Mouse (Mus musculus) liver, embryonic 14.5 days (tissue): ENCODE measurements around the gene Olfr799. TPM values are rescaled to one million over a fixed set of nuclear protein-coding genes. Genes with fewer than 3 reads are reported as not detected.

Source experiments
- ATAC-seq: fragments of 200-750 bp; cut with Nextera tagmentation; 2 replicates; pipeline ENCODE4 v1.8.0; 2017; ENCODE audit warnings: moderate number of reproducible peaks, mild to moderate bottlenecking, moderate library complexity; ENCODE audit not compliant: insufficient read depth
- DNase-seq, 3 experiments: peaks; one replicate each; pipeline ENCODE4 v3.0.0-alpha.2; 2012 to 2013; ENCODE audit warnings: low read depth in 3 of 3, low spot score in 3 of 3
- H3K27ac ChIP-seq: fragments of 300-500 bp; sonication (generic); 2 replicates; pipeline ENCODE4 v1.5.1; 2014; ENCODE audit warnings: moderate library complexity, mild to moderate bottlenecking, control low read depth, inconsistent platforms
- H3K27me3 ChIP-seq: fragments of 300-500 bp; sonication (generic); 2 replicates; pipeline ENCODE4 v1.6.1; 2014; ENCODE audit warnings: mild to moderate bottlenecking, low read length, moderate library complexity; ENCODE audit not compliant: control insufficient read depth, insufficient read depth
- H3K36me3 ChIP-seq: fragments of 300-500 bp; sonication (generic); replicated peaks from 2 replicates; pipeline ENCODE4 v1.6.1; 2014; ENCODE audit warnings: low read depth; ENCODE audit not compliant: control insufficient read depth, insufficient read depth
- H3K4me1 ChIP-seq, 2 experiments: fragments of 200-500 bp in 1 of 2; fragments of 300-500 bp in 1 of 2; sonication (generic) in 1 of 2; replicated peaks; 2 replicates each; pipeline ENCODE4 v1.6.1; 2012 to 2014; ENCODE audit warnings: antibody characterized with exemption in 1 of 2, inconsistent platforms in 1 of 2, low read length in 1 of 2; ENCODE audit not compliant: control insufficient read depth in 2 of 2, insufficient read depth in 2 of 2
- H3K4me2 ChIP-seq: fragments of 300-500 bp; sonication (generic); 2 replicates; pipeline ENCODE4 v1.6.1; 2014; ENCODE audit warnings: low read depth, mild to moderate bottlenecking, control low read depth, moderate library complexity
- H3K4me3 ChIP-seq, 2 experiments: fragments of 200-500 bp in 1 of 2; fragments of 300-500 bp in 1 of 2; sonication (generic) in 1 of 2; 2 replicates each; pipeline ENCODE4 v1.5.1; 2012 to 2014; ENCODE audit warnings: low read depth in 2 of 2, low read length in 2 of 2, mild to moderate bottlenecking in 2 of 2, control low read depth in 1 of 2, inconsistent platforms in 1 of 2, moderate library complexity in 1 of 2; ENCODE audit not compliant: insufficient read depth in 1 of 2
- H3K9ac ChIP-seq: fragments of 300-500 bp; sonication (generic); replicated peaks from 2 replicates; pipeline ENCODE4 v1.6.1; 2014; ENCODE audit warnings: mild to moderate bottlenecking, control low read depth, moderate library complexity
- H3K9me3 ChIP-seq: fragments of 300-500 bp; sonication (generic); 2 replicates; pipeline ENCODE4 v1.6.1; 2016; ENCODE audit warnings: low read length, mixed read lengths; ENCODE audit not compliant: control insufficient read depth
- CTCF ChIP-seq: IDR thresholded peaks from 2 replicates; pipeline ENCODE4 v1.5.1; 2016; ENCODE audit warnings: antibody characterized with exemption, low read depth, control low read depth
- EP300 ChIP-seq: IDR thresholded peaks from 2 replicates; pipeline ENCODE4 v1.6.1; 2016; ENCODE audit warnings: antibody characterized with exemption, low read depth
- WGBS: fragments of 180-500 bp; shearing (Covaris S2); extraction: QIAGEN DNeasy Blood & Tissue Kit; methylation state at CpG from one replicate; pipeline ENCODE4 v1.1.7; 2014; ENCODE audit not compliant: insufficient replicate concordance; 5-methylcytosine and 5-hydroxymethylcytosine counted together
- polyA plus RNA-seq, 2 experiments: library from polyadenylated mRNA; depleted of rRNA in 1 of 2; stranded (reverse) in 1 of 2; unstranded in 1 of 2; fragments of >200 nt; fragmentation: Nextera tagmentation in 1 of 2; extraction: Ambion mirVana in 1 of 2; gene quantifications; 2 replicates each; pipeline versions ENCODE4 v1.2.1 to v1.2.3; 2012 to 2014

Gene Olfr799
- not detected in 2 replicates for polyA plus RNA-seq (2012; rRNA removed)
- not detected in 2 replicates for polyA plus RNA-seq (2014; fragmentation: Nextera tagmentation; extraction: Ambion mirVana)

DNA sequence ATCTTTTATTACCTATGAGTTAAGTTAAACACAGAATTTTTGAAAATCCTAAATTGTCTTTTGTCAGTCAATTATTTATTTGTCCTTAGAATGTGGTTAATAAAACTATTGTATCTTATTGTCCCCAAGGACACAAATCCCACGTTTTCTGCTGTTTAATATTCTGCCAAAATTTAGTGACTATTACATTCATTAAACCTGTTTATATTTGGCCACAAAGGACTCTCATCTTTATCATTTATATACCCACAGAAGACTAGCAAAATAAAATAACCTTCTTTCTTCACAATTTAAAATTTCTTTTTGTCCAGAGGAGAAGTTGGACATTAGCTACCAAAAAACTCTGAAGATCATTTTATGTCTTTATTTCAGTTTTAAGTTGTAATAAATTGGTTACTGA, at the start of gene Olfr799:
Gene Olfr799, plus strand, starts transcription at position 301 of the 400 bp plus-strand sequence.
- Histone ChIP-seq H3K4me2 (no peak within 1 kb of the TSS), H3K27me3 (no peaks in the 10 kb centered on the region), H3K4me3 (no peak within 1 kb of the TSS), H3K36me3 (no peaks in the 10 kb centered on the region), H3K27ac (no peak within 1 kb of the TSS), H3K9me3 (no peaks in the 10 kb centered on the region), H3K4me1 (no peaks in the 10 kb centered on the region), H3K9ac (no peak within 1 kb of the TSS)
- ATAC-seq (no peak), DNase-seq (no peak)
- 15% methylated on average over 1 of the region's 1 CpGs for WGBS
- no peak for TF ChIP-seq CTCF
- no peak for TF ChIP-seq EP300

DNA sequence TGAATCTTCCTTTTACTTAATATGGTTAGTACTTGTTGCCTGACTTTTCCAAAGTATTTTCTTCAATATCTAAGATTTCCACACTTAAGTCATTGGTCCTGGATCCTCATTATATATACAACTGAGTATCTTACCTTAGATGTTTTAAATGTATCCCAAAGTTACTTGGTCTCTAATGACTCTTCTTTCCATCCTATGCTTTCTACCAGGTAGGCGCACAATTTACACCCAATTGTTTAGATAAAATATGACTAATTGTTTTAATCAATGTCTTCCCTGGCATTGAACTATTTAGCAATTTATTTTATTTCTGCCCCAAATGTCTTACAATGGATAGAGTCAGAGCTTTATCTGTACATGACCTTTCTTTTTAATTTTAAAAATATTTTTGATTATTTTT, 24.8 kb upstream of the Olfr799 start, which contains the start of gene Olfr796:
Gene Olfr796, minus strand, starts transcription at position 101 of the 400 bp plus-strand sequence.
- H3K4me2 ChIP-seq = no peak within 1 kb of the TSS
- WGBS = 55% methylated on average over 1 of the region's 1 CpGs
- no peaks in the 10 kb centered on the region for H3K27me3 ChIP-seq
- DNase-seq (no peak), ATAC-seq (no peak)
- H3K9ac ChIP-seq = no peak within 1 kb of the TSS
- H3K27ac ChIP-seq = no peak within 1 kb of the TSS
- no peaks in the 10 kb centered on the region for H3K9me3 ChIP-seq
- no peaks in the 10 kb centered on the region for H3K36me3 ChIP-seq
- no peak within 1 kb of the TSS for H3K4me3 ChIP-seq
- H3K4me1 ChIP-seq = no peaks in the 10 kb centered on the region
- TF ChIP-seq CTCF = no peak
- no peak for TF ChIP-seq EP300

DNA sequence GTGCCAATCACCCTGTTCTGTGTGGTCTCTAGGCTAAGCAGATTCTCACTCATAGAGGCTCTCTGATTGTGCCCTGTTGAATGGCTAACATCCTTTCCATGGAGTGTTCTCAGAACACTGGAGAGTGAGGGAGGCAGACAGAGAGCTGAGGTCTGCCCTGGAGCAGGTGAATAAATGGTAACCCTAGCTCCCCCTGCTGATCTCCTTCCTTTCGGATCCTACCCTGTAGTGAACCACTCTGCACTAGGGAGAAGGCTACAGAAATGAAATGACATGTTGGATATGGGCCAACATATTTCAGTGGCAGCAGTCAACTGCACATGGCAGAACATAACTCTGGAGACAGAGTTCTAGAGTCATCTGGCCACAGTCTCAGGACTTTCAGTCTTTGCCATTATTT, 15.6 kb upstream of the Olfr799 start:
- Histone ChIP-seq H3K4me2 (no peak overlapping the region), H3K27ac (no peak overlapping the region), H3K36me3 (no peaks in the 10 kb centered on the region), H3K4me3 (no peak overlapping the region), H3K4me1 (no peaks in the 10 kb centered on the region), H3K9ac (no peak overlapping the region), H3K27me3 (no peaks in the 10 kb centered on the region), H3K9me3 (no peaks in the 10 kb centered on the region)
- DNase-seq (no peak), ATAC-seq (no peak)
- 20% methylated on average over 1 of the region's 1 CpGs for WGBS
- TF ChIP-seq EP300 (no peak), CTCF (no peak)

DNA sequence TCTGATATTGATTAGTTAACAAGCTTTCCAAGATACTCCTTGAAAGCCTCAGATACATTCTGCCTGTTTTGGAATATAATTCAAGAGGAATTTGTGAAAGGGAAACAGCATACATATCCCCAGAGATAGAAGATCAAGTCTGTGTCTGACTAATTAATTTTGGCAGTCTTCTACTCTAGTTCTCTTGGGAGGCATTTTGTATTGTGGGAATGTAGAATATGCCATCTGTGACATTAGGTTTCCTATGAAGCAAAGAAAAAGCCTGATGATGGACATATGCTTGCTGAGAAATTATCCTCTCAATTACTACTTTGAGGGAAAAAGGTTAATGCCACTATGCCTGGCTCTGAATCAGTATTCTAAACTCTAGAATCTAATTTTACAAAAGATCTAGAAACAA, 14.0 kb upstream of the Olfr799 start:
- Histone ChIP-seq H3K9ac (no peak overlapping the region), H3K4me3 (no peak overlapping the region), H3K27me3 (no peaks in the 10 kb centered on the region), H3K4me2 (no peak overlapping the region), H3K27ac (no peak overlapping the region), H3K9me3 (no peaks in the 10 kb centered on the region), H3K4me1 (no peaks in the 10 kb centered on the region), H3K36me3 (no peaks in the 10 kb centered on the region)
- DNase-seq (no peak), ATAC-seq (no peak)
- no peak for TF ChIP-seq CTCF
- TF ChIP-seq EP300 = no peak

DNA sequence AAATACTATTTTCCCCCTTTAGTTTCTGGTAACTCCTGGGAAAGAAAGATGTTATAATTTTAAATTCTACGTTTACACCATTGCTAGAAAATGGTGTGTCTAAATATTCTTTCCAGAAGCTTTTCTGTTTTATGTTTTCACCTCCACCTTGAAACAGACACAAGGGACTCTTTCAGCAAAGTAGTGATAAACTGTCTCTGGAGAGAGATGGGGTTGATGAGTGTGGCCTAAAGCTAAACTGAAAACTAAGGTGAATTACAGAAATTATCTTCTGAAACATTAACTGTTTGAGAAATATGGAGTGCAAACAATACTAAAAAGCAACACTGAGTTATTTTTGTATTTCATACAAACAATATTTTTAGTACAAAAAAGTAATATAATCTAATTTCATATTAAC, 9.4 kb upstream of the Olfr799 start, which contains the start of gene Olfr798:
Gene Olfr798, minus strand, starts transcription at position 101 of the 400 bp plus-strand sequence.
- no peaks in the 10 kb centered on the region for H3K4me1 ChIP-seq
- 48% methylated on average over 1 of the region's 1 CpGs for WGBS
- ATAC-seq (no peak), DNase-seq (no peak)
- TF ChIP-seq CTCF (no peak), EP300 (no peak)
- H3K9ac ChIP-seq = no peak within 1 kb of the TSS
- no peaks in the 10 kb centered on the region for H3K36me3 ChIP-seq
- no peak within 1 kb of the TSS for H3K27ac ChIP-seq
- no peaks in the 10 kb centered on the region for H3K27me3 ChIP-seq
- no peak within 1 kb of the TSS for H3K4me3 ChIP-seq
- no peak within 1 kb of the TSS for H3K4me2 ChIP-seq
- H3K9me3 ChIP-seq = no peaks in the 10 kb centered on the region
